Mouse (Mus musculus) embryo, embryonic 11.5 days (tissue): ENCODE measurements around the gene Smyd5.

Experiments used
- DNase-seq: peaks from one replicate; pipeline ENCODE4 v3.0.0-alpha.2; 2012; ENCODE audit warnings: low read depth, low spot score

Gene Smyd5

GRCm38 (mm10) chr6:85491606-85492005 is 59.8 kb downstream of the Smyd5 start:
- DNase-seq: no peak
